Mouse (Mus musculus): Measurements from ENCODE around the gene Snf8. TPM values are rescaled to one million over a fixed set of nuclear protein-coding genes. Genes with fewer than 3 reads are reported as not detected.

Snf8 gene
- total RNA-seq, 1 experiment from 2014 or later = 41.3 TPM

Other genes with a start within 250 kb of the Snf8 start
- gene Phospho1, start 210.4 kb upstream of the Snf8 start, total RNA-seq (2017) = 3.9 and 4.8 TPM in 2 replicates
- gene Gngt2, start 197.7 kb upstream of the Snf8 start, total RNA-seq (2017) = 12.0 and 33.3 TPM in 2 replicates
- gene Abi3, start 192.4 kb upstream of the Snf8 start, total RNA-seq (2017) = 8.7 and 16.0 TPM in 2 replicates
- gene B4galnt2, start 120.0 kb upstream of the Snf8 start, total RNA-seq (2017) = 1.3 TPM in 1 of 2 replicates, not detected in the other
- not detected in 2 replicates for gene Igf2bp1, start 28.9 kb upstream of the Snf8 start, total RNA-seq (2017)
- not detected in 2 replicates for gene Gip, start 10.3 kb upstream of the Snf8 start, total RNA-seq (2017)
- 19.2 and 19.9 TPM in 2 replicates for gene Ube2z, start 30.5 kb downstream of the Snf8 start, total RNA-seq (2017)
- 23.8 and 56.9 TPM in 2 replicates for gene Atp5g1, start 40.8 kb downstream of the Snf8 start, total RNA-seq (2017)
- gene Calcoco2, start 77.1 kb downstream of the Snf8 start, total RNA-seq (2017) = not detected in 2 replicates
- gene Ttll6, start 98.9 kb downstream of the Snf8 start, total RNA-seq (2017) = not detected in 2 replicates
- gene Hoxb13, start 159.4 kb downstream of the Snf8 start, total RNA-seq (2017) = not detected in 2 replicates
- gene Hoxb9, start 236.6 kb downstream of the Snf8 start, total RNA-seq (2017) = 0.30 and 0.44 TPM in 2 replicates
- not detected in 2 replicates for gene Hoxb8, start 247.0 kb downstream of the Snf8 start, total RNA-seq (2017)